ENCODE assay signal across 8 mouse cellular contexts in genomic region chr4:155833836-155834235, GRCm38 (mm10). TPM values are rescaled to one million over a fixed set of nuclear protein-coding genes. Genes with fewer than 3 reads are reported as not detected.
DNase-seq lines count a peak whose midpoint lies in the region; ATAC-seq lines count a peak whose summit lies in the region.

No protein-coding gene starts in this region.

- H3K27me3 ChIP-seq in heart, embryonic 15.5 days = no peaks in the 10 kb centered on the region
- no peaks in the 10 kb centered on the region for H3K27me3 ChIP-seq in liver, embryonic 12.5 days (replicated peaks)

- 0 out of 2 replicates have a peak overlapping the region, but pooled peaks have one; percentile 17 for H3K4me2 ChIP-seq in heart, embryonic 15.5 days
- H3K4me2 ChIP-seq in liver, embryonic 12.5 days = no peak overlapping the region

- 18% methylated on average over 2 of the region's 2 CpGs for WGBS in heart, embryonic 15.5 days
- WGBS in liver, embryonic 12.5 days (ENCODE audit: insufficient replicate concordance) = 45% methylated on average over 2 of the region's 2 CpGs

- no peaks in the 10 kb centered on the region for H3K9me3 ChIP-seq in heart, embryonic 15.5 days (replicated peaks)
- H3K9me3 ChIP-seq in liver, embryonic 12.5 days (replicated peaks) = no peaks in the 10 kb centered on the region

- peaks cover 6% of the 10 kb centered on the region; the same call in 1 of the 2 replicates for H3K36me3 ChIP-seq in heart, embryonic 15.5 days
- peaks cover 23% of the 10 kb centered on the region for H3K36me3 ChIP-seq in liver, embryonic 12.5 days

- H3K4me3 ChIP-seq in heart, embryonic 15.5 days = no peak overlapping the region
- H3K4me3 ChIP-seq in liver, embryonic 12.5 days = no peak overlapping the region

- H3K27ac ChIP-seq in heart, embryonic 15.5 days = peak overlapping the region; percentile 49
- H3K27ac ChIP-seq in liver, embryonic 12.5 days = peak overlapping the region; percentile 24; the same call in 1 of the 2 replicates

- no peak for ATAC-seq in heart, embryonic 15.5 days (replicated peaks; ENCODE audit: insufficient number of reproducible peaks, insufficient read depth, low FRiP score, low read depth)
- ATAC-seq in liver, embryonic 12.5 days = no peak

- DNase-seq in CD4-positive, CD25-positive, alpha-beta regulatory T cell, adult 2 months (ENCODE audit: low read depth, low spot score) = peak; percentile 83
- DNase-seq in adrenal gland, postnatal 36 days = peak; percentile 84 to 90
- DNase-seq in fibroblast of lung, adult 2 months (ENCODE audit: low read depth) = peak; percentile 67
- DNase-seq in kidney, postnatal 10 days = peak; percentile 91
- peak; percentile 65 for DNase-seq in neural tube, embryonic 10.5 days (ENCODE audit: extremely low spot score, low spot score)
- DNase-seq in telencephalon, adult 2 months (ENCODE audit: low read depth, low spot score) = peak; percentile 61

- peaks cover 42% of the 10 kb centered on the region for H3K4me1 ChIP-seq in heart, embryonic 15.5 days (replicated peaks)
- peaks cover 44% of the 10 kb centered on the region for H3K4me1 ChIP-seq in liver, embryonic 12.5 days

- H3K9ac ChIP-seq in heart, embryonic 15.5 days = no peak overlapping the region
- H3K9ac ChIP-seq in liver, embryonic 12.5 days = no peak overlapping the region

RNA-seq across cellular contexts. Expression of gene Aurkaip1, which starts 2.8 kb away (rescaled TPM):
- total RNA-seq in adrenal gland, postnatal 36 days (2021) = 100 to 1,000 TPM; 140 to 170 TPM
- polyA plus RNA-seq in heart, embryonic 15.5 days (2015; fragmentation: Nextera tagmentation; extraction: Ambion mirVana) = 121 and 124 TPM in 2 replicates
- 146 and 153 TPM in 2 replicates for polyA plus RNA-seq in liver, embryonic 12.5 days (2016; fragmentation: Nextera tagmentation; extraction: Ambion mirVana)

RNA-seq across cellular contexts. Expression of gene Mxra8, which starts 5.6 kb away (rescaled TPM):
- total RNA-seq in adrenal gland, postnatal 36 days (2021) = 10 to 100 TPM; 40.2 to 47.0 TPM
- polyA plus RNA-seq in heart, embryonic 15.5 days (2015; fragmentation: Nextera tagmentation; extraction: Ambion mirVana) = 72.7 and 91.4 TPM in 2 replicates
- polyA plus RNA-seq in liver, embryonic 12.5 days (2016; fragmentation: Nextera tagmentation; extraction: Ambion mirVana) = 8.1 and 9.2 TPM in 2 replicates

RNA-seq across cellular contexts. Expression of gene Dvl1, which starts 13.4 kb away (rescaled TPM):
- total RNA-seq in adrenal gland, postnatal 36 days (2021) = 10 to 100 TPM; 61.2 to 61.7 TPM
- 8.1 and 12.2 TPM in 2 replicates for polyA plus RNA-seq in heart, embryonic 15.5 days (2015; fragmentation: Nextera tagmentation; extraction: Ambion mirVana)
- polyA plus RNA-seq in liver, embryonic 12.5 days (2016; fragmentation: Nextera tagmentation; extraction: Ambion mirVana) = 10.7 and 12.1 TPM in 2 replicates

RNA-seq across cellular contexts. Expression of gene Ccnl2, which starts 21.5 kb away (rescaled TPM):
- 100 to 1,000 TPM in 1 of 2 experiments, 10 to 100 TPM in 1; 86.3 to 122 TPM for total RNA-seq in adrenal gland, postnatal 36 days (2021)
- polyA plus RNA-seq in heart, embryonic 15.5 days (2015; fragmentation: Nextera tagmentation; extraction: Ambion mirVana) = 106 and 123 TPM in 2 replicates
- polyA plus RNA-seq in liver, embryonic 12.5 days (2016; fragmentation: Nextera tagmentation; extraction: Ambion mirVana) = 98.8 and 101 TPM in 2 replicates

RNA-seq across cellular contexts. Expression of gene Tas1r3, which starts 29.3 kb away (rescaled TPM):
- total RNA-seq in adrenal gland, postnatal 36 days (2021) = under 1 TPM; 0.23 TPM
- 0.14 TPM in 2 replicates for polyA plus RNA-seq in heart, embryonic 15.5 days (2015; fragmentation: Nextera tagmentation; extraction: Ambion mirVana)
- 0.07 and 0.11 TPM in 2 replicates for polyA plus RNA-seq in liver, embryonic 12.5 days (2016; fragmentation: Nextera tagmentation; extraction: Ambion mirVana)
